Mouse (Mus musculus): Measurements from ENCODE around the gene Mnat1.

Mnat1 gene

GRCm38 (mm10) chr12:73317706-73318686, 194.5 kb downstream of the Mnat1 start:
- DNase-seq (ENCODE audit: low spot score): no peak
